Mouse (Mus musculus) liver, embryonic 14.5 days (tissue): ENCODE data around the gene Ino80d. TPM values are rescaled to one million over a fixed set of nuclear protein-coding genes. Genes with fewer than 3 reads are reported as not detected.
A peak's percentile ranks its signal among the peaks of the same experiment; 100 is the strongest.

ENCODE experiments used
- ATAC-seq: fragments of 200-750 bp; cut with Nextera tagmentation; 2 replicates; pipeline ENCODE4 v1.8.0; 2017; ENCODE audit warnings: moderate number of reproducible peaks, mild to moderate bottlenecking, moderate library complexity; ENCODE audit not compliant: insufficient read depth
- DNase-seq, 3 experiments: peaks; one replicate each; pipeline ENCODE4 v3.0.0-alpha.2; 2012 to 2013; ENCODE audit warnings: low read depth in 3 of 3, low spot score in 3 of 3
- H3K27ac ChIP-seq: fragments of 300-500 bp; sonication (generic); 2 replicates; pipeline ENCODE4 v1.5.1; 2014; ENCODE audit warnings: moderate library complexity, mild to moderate bottlenecking, control low read depth, inconsistent platforms
- H3K27me3 ChIP-seq: fragments of 300-500 bp; sonication (generic); 2 replicates; pipeline ENCODE4 v1.6.1; 2014; ENCODE audit warnings: mild to moderate bottlenecking, low read length, moderate library complexity; ENCODE audit not compliant: control insufficient read depth, insufficient read depth
- H3K36me3 ChIP-seq: fragments of 300-500 bp; sonication (generic); replicated peaks from 2 replicates; pipeline ENCODE4 v1.6.1; 2014; ENCODE audit warnings: low read depth; ENCODE audit not compliant: control insufficient read depth, insufficient read depth
- H3K4me1 ChIP-seq, 2 experiments: fragments of 200-500 bp in 1 of 2; fragments of 300-500 bp in 1 of 2; sonication (generic) in 1 of 2; replicated peaks; 2 replicates each; pipeline ENCODE4 v1.6.1; 2012 to 2014; ENCODE audit warnings: antibody characterized with exemption in 1 of 2, inconsistent platforms in 1 of 2, low read length in 1 of 2; ENCODE audit not compliant: control insufficient read depth in 2 of 2, insufficient read depth in 2 of 2
- H3K4me2 ChIP-seq: fragments of 300-500 bp; sonication (generic); 2 replicates; pipeline ENCODE4 v1.6.1; 2014; ENCODE audit warnings: low read depth, mild to moderate bottlenecking, control low read depth, moderate library complexity
- H3K4me3 ChIP-seq, 2 experiments: fragments of 200-500 bp in 1 of 2; fragments of 300-500 bp in 1 of 2; sonication (generic) in 1 of 2; 2 replicates each; pipeline ENCODE4 v1.5.1; 2012 to 2014; ENCODE audit warnings: low read depth in 2 of 2, low read length in 2 of 2, mild to moderate bottlenecking in 2 of 2, control low read depth in 1 of 2, inconsistent platforms in 1 of 2, moderate library complexity in 1 of 2; ENCODE audit not compliant: insufficient read depth in 1 of 2
- H3K9ac ChIP-seq: fragments of 300-500 bp; sonication (generic); replicated peaks from 2 replicates; pipeline ENCODE4 v1.6.1; 2014; ENCODE audit warnings: mild to moderate bottlenecking, control low read depth, moderate library complexity
- H3K9me3 ChIP-seq: fragments of 300-500 bp; sonication (generic); 2 replicates; pipeline ENCODE4 v1.6.1; 2016; ENCODE audit warnings: low read length, mixed read lengths; ENCODE audit not compliant: control insufficient read depth
- CTCF ChIP-seq: IDR thresholded peaks from 2 replicates; pipeline ENCODE4 v1.5.1; 2016; ENCODE audit warnings: antibody characterized with exemption, low read depth, control low read depth
- EP300 ChIP-seq: IDR thresholded peaks from 2 replicates; pipeline ENCODE4 v1.6.1; 2016; ENCODE audit warnings: antibody characterized with exemption, low read depth
- WGBS: fragments of 180-500 bp; shearing (Covaris S2); extraction: QIAGEN DNeasy Blood & Tissue Kit; methylation state at CpG from one replicate; pipeline ENCODE4 v1.1.7; 2014; ENCODE audit not compliant: insufficient replicate concordance; 5-methylcytosine and 5-hydroxymethylcytosine counted together
- polyA plus RNA-seq, 2 experiments: library from polyadenylated mRNA; depleted of rRNA in 1 of 2; stranded (reverse) in 1 of 2; unstranded in 1 of 2; fragments of >200 nt; fragmentation: Nextera tagmentation in 1 of 2; extraction: Ambion mirVana in 1 of 2; gene quantifications; 2 replicates each; pipeline versions ENCODE4 v1.2.1 to v1.2.3; 2012 to 2014

Ino80d gene
- polyA plus RNA-seq, 2 experiments, result 2.5 to 3.4 TPM

DNA sequence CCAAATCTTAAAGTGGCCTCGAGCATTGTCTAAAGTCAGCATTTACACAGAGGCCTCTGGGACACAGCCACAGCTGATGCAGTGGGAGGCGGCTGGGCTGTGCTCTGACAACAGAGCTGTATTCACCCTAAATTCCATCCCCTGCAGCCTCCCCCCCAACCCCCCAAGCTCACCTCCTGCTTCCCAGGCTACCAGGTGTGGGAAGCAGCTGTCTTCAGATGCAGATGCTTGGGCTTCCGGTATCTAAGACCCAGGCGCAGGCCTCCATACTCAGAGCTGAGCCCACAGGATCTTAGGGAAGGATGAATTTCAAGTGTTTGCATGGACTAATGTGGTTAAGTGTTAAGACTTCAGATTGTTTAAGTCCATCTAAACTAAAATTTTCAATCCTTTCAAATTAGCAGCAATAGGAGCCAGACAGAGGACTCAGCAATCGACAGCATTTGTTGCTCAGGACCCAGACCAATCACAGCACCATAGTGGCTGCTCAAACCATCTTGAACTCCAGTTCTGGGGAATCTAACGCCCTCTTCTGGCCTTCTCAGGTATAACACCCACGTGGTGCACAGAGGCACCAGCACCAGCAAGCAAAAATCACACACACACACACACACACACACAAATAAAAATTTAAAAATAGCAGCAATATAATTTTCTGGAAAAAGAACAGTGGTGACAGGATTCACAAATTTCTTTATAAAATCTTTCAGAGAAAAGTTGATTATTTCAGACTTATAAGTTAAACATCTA is 3.8 kb downstream of the Ino80d start:
- ATAC-seq, result no peak
- no peak overlapping the region for H3K9ac ChIP-seq

GRCm38 (mm10) chr1:63107614-63108327 is 6.7 kb downstream of the Ino80d start:
- H3K4me3 ChIP-seq, result no peak overlapping the region
- peak overlapping the region; percentile 23; the same call in 1 of the 2 replicates for H3K9ac ChIP-seq
- peaks cover 11% of the 10 kb centered on the region for H3K36me3 ChIP-seq
- TF ChIP-seq CTCF (no peak), EP300 (no peak)
- H3K4me2 ChIP-seq, result no peak overlapping the region
- peaks cover 0 to 7% of the 10 kb centered on the region in 2 experiments; a peak in 2 of 4 replicates for H3K4me1 ChIP-seq
- no peak for ATAC-seq
- WGBS, result 70% methylated on average over 6 of the region's 6 CpGs
- H3K27me3 ChIP-seq, result no peaks in the 10 kb centered on the region
- no peaks in the 10 kb centered on the region for H3K9me3 ChIP-seq
- H3K27ac ChIP-seq, result no peak overlapping the region
- DNase-seq, result no peak

More for the DNA sequence above, 3.8 kb downstream of the Ino80d start:
- Histone ChIP-seq H3K27me3 (no peaks in the 10 kb centered on the region), H3K9me3 (no peaks in the 10 kb centered on the region), H3K4me3 (no peak overlapping the region), H3K4me2 (no peak overlapping the region), H3K4me1 (peaks cover 0 to 10% of the 10 kb centered on the region in 2 experiments; a peak in 2 of 4 replicates), H3K27ac (no peak overlapping the region), H3K36me3 (no peaks in the 10 kb centered on the region; the same call in none of the 2 replicates)
- DNase-seq, result peak in 1 of 3 experiments; percentile 29
- TF ChIP-seq EP300, result no peak
- peak; percentile 73 for TF ChIP-seq CTCF
- WGBS, result 58% methylated on average over 7 of the region's 7 CpGs

GRCm38 (mm10) chr1:63102758-63103451 is 11.6 kb downstream of the Ino80d start:
- H3K4me1 ChIP-seq, result no peaks in the 10 kb centered on the region
- ATAC-seq (no peak), DNase-seq (no peak)
- H3K36me3 ChIP-seq, result peaks cover 31% of the 10 kb centered on the region
- H3K4me2 ChIP-seq, result no peak overlapping the region
- H3K27ac ChIP-seq, result no peak overlapping the region
- no peak overlapping the region for H3K9ac ChIP-seq
- WGBS, result 76% methylated on average over 12 of the region's 12 CpGs
- no peaks in the 10 kb centered on the region for H3K9me3 ChIP-seq
- no peak overlapping the region for H3K4me3 ChIP-seq
- TF ChIP-seq CTCF, result no peak
- no peak for TF ChIP-seq EP300
- H3K27me3 ChIP-seq, result no peaks in the 10 kb centered on the region

DNA sequence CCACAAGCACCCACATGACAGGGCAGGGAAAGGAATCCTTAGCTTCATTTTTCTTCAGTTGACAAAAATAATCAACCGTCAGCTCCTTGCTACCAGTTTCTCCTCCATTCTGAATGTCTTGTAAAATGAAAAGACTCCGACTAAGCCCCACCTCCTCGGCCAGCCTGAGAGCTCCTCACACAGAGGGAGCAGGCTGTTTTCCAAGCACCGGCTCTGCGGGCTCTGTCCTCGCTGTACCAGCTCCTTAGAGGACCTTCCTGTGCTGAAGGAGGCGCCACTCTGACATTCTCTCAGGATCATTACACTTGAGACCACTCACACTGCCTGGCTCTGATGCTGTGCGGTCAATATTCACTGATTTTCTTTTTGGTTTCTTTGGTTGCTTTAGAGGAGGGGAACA is 14.3 kb downstream of the Ino80d start:
- H3K27ac ChIP-seq, result no peak overlapping the region
- H3K4me1 ChIP-seq, result no peaks in the 10 kb centered on the region
- DNase-seq (no peak), ATAC-seq (no peak)
- H3K9me3 ChIP-seq, result no peaks in the 10 kb centered on the region
- H3K9ac ChIP-seq, result no peak overlapping the region
- 84% methylated on average over 8 of the region's 8 CpGs for WGBS
- peaks cover 34% of the 10 kb centered on the region for H3K36me3 ChIP-seq
- no peak overlapping the region for H3K4me2 ChIP-seq
- TF ChIP-seq CTCF, result no peak
- no peak for TF ChIP-seq EP300
- H3K27me3 ChIP-seq, result no peaks in the 10 kb centered on the region
- H3K4me3 ChIP-seq, result no peak overlapping the region

DNA sequence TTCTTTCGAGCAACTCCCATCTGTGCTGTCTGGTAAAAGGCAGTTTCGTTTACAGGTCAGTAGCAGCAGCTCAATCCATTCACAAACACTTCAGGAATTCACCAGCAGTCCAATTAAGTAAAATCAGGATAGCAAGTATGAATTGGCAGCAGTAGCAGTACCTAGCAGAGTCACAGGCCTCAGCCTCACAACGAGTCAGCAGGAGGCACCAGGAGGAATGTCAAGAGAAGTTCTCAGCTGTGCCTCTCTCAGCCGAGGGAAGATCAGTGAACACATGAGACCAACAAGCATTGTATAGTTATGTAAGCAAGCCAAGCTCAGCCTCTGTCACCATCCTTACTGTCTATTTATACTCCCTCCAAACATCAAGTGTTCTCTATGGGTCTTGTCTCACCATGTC is 15.6 kb downstream of the Ino80d start:
- Histone ChIP-seq H3K27ac (no peak overlapping the region), H3K4me3 (no peak overlapping the region), H3K4me1 (no peaks in the 10 kb centered on the region), H3K4me2 (no peak overlapping the region), H3K27me3 (no peaks in the 10 kb centered on the region), H3K9ac (no peak overlapping the region), H3K36me3 (peaks cover 32% of the 10 kb centered on the region), H3K9me3 (no peaks in the 10 kb centered on the region)
- WGBS, result 76% methylated on average over 4 of the region's 4 CpGs
- TF ChIP-seq CTCF (no peak), EP300 (no peak)
- DNase-seq, result no peak
- ATAC-seq, result no peak
